8 mouse cellular contexts compared by ENCODE assay signal in the genomic region with DNA sequence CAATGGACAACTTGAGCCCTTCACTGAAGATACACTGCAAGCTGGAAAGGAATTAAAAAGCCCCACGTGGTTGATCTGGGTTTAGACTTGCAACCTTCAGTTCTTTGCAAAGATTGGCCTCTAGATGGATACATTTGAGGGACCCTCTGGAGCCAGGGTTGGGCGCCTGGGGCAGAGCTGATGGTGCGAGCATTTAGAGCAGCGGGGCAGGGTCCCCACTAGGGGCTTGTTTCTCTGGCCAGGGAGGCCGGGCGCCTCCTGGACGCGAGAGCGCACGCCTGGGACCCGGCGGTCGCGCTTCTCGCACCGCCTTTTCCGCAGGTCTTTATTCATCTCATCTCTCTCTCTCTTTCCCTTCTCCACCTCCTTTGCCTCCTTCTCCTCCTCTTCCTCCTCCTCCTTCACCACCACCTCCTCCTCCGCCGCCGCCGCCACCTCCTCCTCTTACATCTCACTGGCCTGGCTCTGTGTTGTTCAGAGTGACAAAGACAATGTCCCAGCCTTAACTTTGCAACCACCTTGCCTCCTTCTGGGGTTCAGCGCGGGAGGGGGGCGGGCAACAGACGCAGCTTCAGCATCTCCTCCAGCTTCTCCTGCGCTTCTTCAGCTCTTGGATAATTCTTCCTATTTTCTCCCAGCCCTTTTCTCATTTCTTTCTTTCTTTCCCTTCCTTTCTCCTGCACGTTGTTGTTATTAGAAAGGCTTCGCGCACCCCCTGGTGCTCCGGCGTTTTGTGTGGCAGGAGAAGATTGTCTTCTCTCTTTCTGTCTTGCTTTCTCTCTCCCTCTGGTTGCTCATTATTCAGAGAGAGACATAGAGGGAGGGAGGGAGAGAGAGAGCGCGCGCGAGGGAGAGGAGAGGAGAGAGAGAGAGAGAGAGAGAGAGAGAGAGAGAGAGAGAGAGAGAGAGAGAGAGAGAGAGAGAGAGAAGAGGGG. TPM values are rescaled to one million over a fixed set of nuclear protein-coding genes. Genes with fewer than 3 reads are reported as not detected.
A peak's percentile ranks its signal among the peaks of the same experiment; 100 is the strongest.
DNase-seq lines count a peak whose midpoint lies in the region; ATAC-seq and TF ChIP-seq lines count a peak whose summit lies in the region.

No protein-coding gene starts in this region.

- H3K4me1 ChIP-seq in thymus, adult 2 months (replicated peaks; ENCODE audit: control insufficient read depth, insufficient read depth, low read length): no peaks in the 10 kb centered on the region
- peaks cover 33% of the 10 kb centered on the region for H3K4me1 ChIP-seq in kidney, embryonic 15.5 days
- no peaks in the 10 kb centered on the region; the same call in 1 of the 2 replicates for H3K4me1 ChIP-seq in stomach, embryonic 15.5 days

- peaks cover 4% of the 10 kb centered on the region for H3K27me3 ChIP-seq in thymus, adult 2 months (ENCODE audit: control insufficient read depth, insufficient read depth, low read length)
- no peaks in the 10 kb centered on the region for H3K27me3 ChIP-seq in kidney, embryonic 15.5 days
- no peaks in the 10 kb centered on the region for H3K27me3 ChIP-seq in stomach, embryonic 15.5 days (replicated peaks)

- under 1% methylated on average over 35 of the region's 35 CpGs for WGBS in thymus, adult 2 months
- whole genome bisulfite sequencing in kidney, embryonic 15.5 days: under 1% methylated on average over 31 of the region's 35 CpGs
- WGBS in stomach, embryonic 15.5 days: under 1% methylated on average over 28 of the region's 35 CpGs

- no peak for DNase-seq in thymus, adult 2 months
- no peak for DNase-seq in thymus, postnatal 0 days (ENCODE audit: low spot score)
- peak; percentile 70 to 74 for DNase-seq in cerebellum, postnatal 10 days
- DNase-seq in gastrocnemius, postnatal 25 days: peak; percentile 25
- peak; percentile 31 to 47 for DNase-seq in lung, postnatal 4 days
- DNase-seq in spleen, adult 18-20 months: no peak

- H3K9me3 ChIP-seq in kidney, embryonic 15.5 days (replicated peaks): no peaks in the 10 kb centered on the region
- H3K9me3 ChIP-seq in stomach, embryonic 15.5 days: no peaks in the 10 kb centered on the region

- H3K4me2 ChIP-seq in kidney, embryonic 15.5 days: peak overlapping the region; percentile 95
- peak overlapping the region; percentile 93 for H3K4me2 ChIP-seq in stomach, embryonic 15.5 days

- peak; percentile 63 for ATAC-seq in kidney, embryonic 15.5 days (replicated peaks; ENCODE audit: low FRiP score)
- peak; percentile 24; the same call in 1 of the 2 replicates for ATAC-seq in stomach, embryonic 15.5 days (ENCODE audit: insufficient read depth, low FRiP score, low read depth)

- peak overlapping the region; percentile 76 for H3K9ac ChIP-seq in kidney, embryonic 15.5 days
- H3K9ac ChIP-seq in stomach, embryonic 15.5 days: peak overlapping the region; percentile 32; the same call in 1 of the 2 replicates

- H3K36me3 ChIP-seq in thymus, adult 2 months (ENCODE audit: control insufficient read depth, insufficient read depth, low read length): no peaks in the 10 kb centered on the region
- H3K36me3 ChIP-seq in kidney, embryonic 15.5 days: no peaks in the 10 kb centered on the region
- H3K36me3 ChIP-seq in stomach, embryonic 15.5 days: no peaks in the 10 kb centered on the region

- peak overlapping the region; percentile 15; the same call in 1 of the 2 replicates for H3K4me3 ChIP-seq in thymus, adult 2 months (ENCODE audit: control insufficient read depth, insufficient read depth, low read length)
- H3K4me3 ChIP-seq in kidney, embryonic 15.5 days (replicated peaks): peak overlapping the region; percentile 78
- peak overlapping the region; percentile 75 for H3K4me3 ChIP-seq in stomach, embryonic 15.5 days (replicated peaks)

- H3K27ac ChIP-seq in thymus, adult 2 months (ENCODE audit: control insufficient read depth, insufficient read depth, low read length): no peak overlapping the region
- peak overlapping the region; percentile 98 for H3K27ac ChIP-seq in kidney, embryonic 15.5 days
- peak overlapping the region; percentile 97 for H3K27ac ChIP-seq in stomach, embryonic 15.5 days

- no peak for TF ChIP-seq CTCF in thymus, adult 2 months (IDR thresholded peaks at IDR 0.05; ENCODE audit: borderline replicate concordance, control insufficient read depth, extremely low read depth, insufficient read depth, low read length, poor library complexity)

- no peak for TF ChIP-seq POLR2A in thymus, adult 2 months (IDR thresholded peaks at IDR 0.05; ENCODE audit: control insufficient read depth, extremely low read depth, insufficient read depth, low read length, poor library complexity)

RNA-seq across cellular contexts. Expression of a gene that starts 2.5 kb away (rescaled TPM):
- 1.9 and 2.0 TPM in 2 replicates for polyA plus RNA-seq in thymus, adult 2 months (2012; rRNA removed)
- polyA plus RNA-seq in thymus, postnatal 0 days (2015; fragmentation: Nextera tagmentation; extraction: Ambion mirVana): 0.54 and 0.57 TPM in 2 replicates
- 10 to 100 TPM; 10.7 to 17.6 TPM for total RNA-seq in gastrocnemius, postnatal 25 days (2021)
- polyA plus RNA-seq in kidney, embryonic 15.5 days (2015; fragmentation: Nextera tagmentation; extraction: Ambion mirVana): 3.9 and 4.7 TPM in 2 replicates
- 3.1 and 4.2 TPM in 2 replicates for polyA plus RNA-seq in stomach, embryonic 15.5 days (2015; fragmentation: Nextera tagmentation; extraction: Ambion mirVana)

Comparison
In these comparisons a context has a peak if more than half of its experiments do, and no peak if none do; other contexts are left out.
1. DNase-seq: peak in cerebellum, postnatal 10 days (2 of 2), gastrocnemius, postnatal 25 days (single experiment) and lung, postnatal 4 days (2 of 2); none in thymus, adult 2 months (single experiment), thymus, postnatal 0 days (single experiment) and spleen, adult 18-20 months (0 of 2).
2. H3K4me3 ChIP-seq: peak in every context shown above with its lines; median percentile 78 in kidney, embryonic 15.5 days; 75 in stomach, embryonic 15.5 days; 15 in thymus, adult 2 months.